8 mouse cellular contexts compared by ENCODE assay signal in genomic region chr8:84832034-84832717, GRCm38 (mm10). TPM values are rescaled to one million over a fixed set of nuclear protein-coding genes. Genes with fewer than 3 reads are reported as not detected.
DNase-seq lines count a peak whose midpoint lies in the region; ATAC-seq and TF ChIP-seq lines count a peak whose summit lies in the region.

No protein-coding gene starts in this region.

- H3K27ac ChIP-seq in ES-E14 (ENCODE audit: insufficient read depth, low read depth, low read length, poor library complexity, severe bottlenecking): peak overlapping the region; percentile 91
- peak overlapping the region; percentile 89 for H3K27ac ChIP-seq in forebrain, embryonic 16.5 days (ENCODE audit: low read length)
- peak overlapping the region; percentile 96 for H3K27ac ChIP-seq in lung, embryonic 14.5 days (ENCODE audit: low read depth)
- peak overlapping the region; percentile 96 for H3K27ac ChIP-seq in neural tube, embryonic 15.5 days (replicated peaks)

- 1% methylated on average over 59 of the region's 59 CpGs for WGBS in forebrain, embryonic 16.5 days
- WGBS in lung, embryonic 14.5 days: under 1% methylated on average over 59 of the region's 59 CpGs
- under 1% methylated on average over 59 of the region's 59 CpGs for WGBS in neural tube, embryonic 15.5 days

- H3K36me3 ChIP-seq in ES-E14 (ENCODE audit: control insufficient read depth, insufficient read depth, low read length, poor library complexity, severe bottlenecking): peaks cover 28% of the 10 kb centered on the region
- peaks cover 5% of the 10 kb centered on the region; the same call in 1 of the 2 replicates for H3K36me3 ChIP-seq in forebrain, embryonic 16.5 days (ENCODE audit: control insufficient read depth, insufficient read depth)
- peaks cover 40% of the 10 kb centered on the region for H3K36me3 ChIP-seq in lung, embryonic 14.5 days (ENCODE audit: insufficient read depth)
- peaks cover 33% of the 10 kb centered on the region for H3K36me3 ChIP-seq in neural tube, embryonic 15.5 days

- DNase-seq in ES-E14 (ENCODE audit: low read depth, low spot score): no peak
- peak; percentile 82 to 90 for DNase-seq in cerebellum, adult 18-20 months
- peak; percentile 56 for DNase-seq in heart, postnatal 25 days (ENCODE audit: low spot score)
- DNase-seq in layer of hippocampus, adult 18-20 months (ENCODE audit: low spot score in 2 of 2): peak; percentile 45 to 81
- peak; percentile 88 for DNase-seq in lung, embryonic 14.5 days
- DNase-seq in testis, postnatal 14 days (ENCODE audit: low spot score): peak; percentile 88

- H3K9me3 ChIP-seq in ES-E14 (ENCODE audit: control insufficient read depth, insufficient read depth, low read depth, low read length): no peaks in the 10 kb centered on the region
- H3K9me3 ChIP-seq in forebrain, embryonic 16.5 days (ENCODE audit: control insufficient read depth, low read length): no peaks in the 10 kb centered on the region
- H3K9me3 ChIP-seq in lung, embryonic 14.5 days (ENCODE audit: low read depth, low read length): no peaks in the 10 kb centered on the region
- no peaks in the 10 kb centered on the region for H3K9me3 ChIP-seq in neural tube, embryonic 15.5 days (replicated peaks)

- peak overlapping the region; percentile 80 for H3K4me3 ChIP-seq in ES-E14 (ENCODE audit: insufficient read depth in 1 of 2, low read depth in 1 of 2, low read length in 2 of 2, poor library complexity in 1 of 2, severe bottlenecking in 1 of 2)
- peak overlapping the region; percentile 69 for H3K4me3 ChIP-seq in forebrain, embryonic 16.5 days (replicated peaks; ENCODE audit: low read length)
- H3K4me3 ChIP-seq in lung, embryonic 14.5 days (ENCODE audit: low read depth, low read length): peak overlapping the region; percentile 95
- peak overlapping the region; percentile 90 for H3K4me3 ChIP-seq in neural tube, embryonic 15.5 days (replicated peaks)

- H3K4me2 ChIP-seq in forebrain, embryonic 16.5 days (ENCODE audit: low read length): peak overlapping the region; percentile 65
- H3K4me2 ChIP-seq in lung, embryonic 14.5 days: peak overlapping the region; percentile 67
- H3K4me2 ChIP-seq in neural tube, embryonic 15.5 days: peak overlapping the region; percentile 71

- ATAC-seq in forebrain, embryonic 16.5 days: peak; percentile 67
- ATAC-seq in lung, embryonic 14.5 days (ENCODE audit: insufficient read depth): peak; percentile 54
- peak; percentile 83 for ATAC-seq in neural tube, embryonic 15.5 days (ENCODE audit: low FRiP score)

- in situ Hi-C loops in ES-E14 (cut with MboI; ENCODE audit: low sequenced_read_pairs in 2 of 2, unreplicated experiment in 2 of 2): no loop called here

- TF ChIP-seq CTCF in lung, embryonic 14.5 days (IDR thresholded peaks at IDR 0.05; ENCODE audit: low read depth): no peak

- intact Hi-C loops in heart, postnatal 25 days (cut with DNase I): no loop called here

- no peaks in the 10 kb centered on the region for H3K27me3 ChIP-seq in forebrain, embryonic 16.5 days (replicated peaks; ENCODE audit: control insufficient read depth, insufficient read depth, low read length)
- H3K27me3 ChIP-seq in lung, embryonic 14.5 days (ENCODE audit: insufficient read depth, low read length): no peaks in the 10 kb centered on the region
- no peaks in the 10 kb centered on the region for H3K27me3 ChIP-seq in neural tube, embryonic 15.5 days (replicated peaks)

- peaks cover 0 to 4% of the 10 kb centered on the region in 2 experiments; a peak in 1 of 4 replicates for H3K4me1 ChIP-seq in ES-E14 (ENCODE audit: control insufficient read depth in 2 of 2, insufficient read depth in 2 of 2, low read length in 2 of 2, poor library complexity in 1 of 2)
- H3K4me1 ChIP-seq in forebrain, embryonic 16.5 days (replicated peaks; ENCODE audit: control insufficient read depth, insufficient read depth, low read length): peaks cover 34% of the 10 kb centered on the region
- H3K4me1 ChIP-seq in lung, embryonic 14.5 days (ENCODE audit: insufficient read depth): peaks cover 13% of the 10 kb centered on the region
- H3K4me1 ChIP-seq in neural tube, embryonic 15.5 days: peaks cover 39% of the 10 kb centered on the region

- peak overlapping the region; percentile 82 for H3K9ac ChIP-seq in ES-E14 (ENCODE audit: insufficient read depth, low read depth, low read length, poor library complexity, severe bottlenecking)
- H3K9ac ChIP-seq in forebrain, embryonic 16.5 days (replicated peaks; ENCODE audit: low read depth, low read length): peak overlapping the region; percentile 84
- peak overlapping the region; percentile 98 for H3K9ac ChIP-seq in lung, embryonic 14.5 days
- peak overlapping the region; percentile 94 for H3K9ac ChIP-seq in neural tube, embryonic 15.5 days (replicated peaks)

TF ChIP-seq in ES-E14, 5 proteins besides CTCF, POLR2A, EP300 and RAD21:
- TF ChIP-seq ZC3H11A (IDR thresholded peaks at IDR 0.05; ENCODE audit: borderline replicate concordance, low read depth, low read length): no peak
- peak; percentile 46; the same call in 1 of the 2 replicates for TF ChIP-seq HCFC1 (IDR thresholded peaks at IDR 0.05; ENCODE audit: borderline replicate concordance, insufficient read depth, low read length)

RNA-seq across cellular contexts. Expression of gene Gadd45gip1, which starts 0.9 kb away (rescaled TPM):
- total RNA-seq in ES-E14 (2012; rRNA removed): 24.7 and 30.8 TPM in 2 replicates
- 31.3 and 34.3 TPM in 2 replicates for polyA plus RNA-seq in forebrain, embryonic 16.5 days (2015; fragmentation: Nextera tagmentation; extraction: Ambion mirVana)
- total RNA-seq in heart, postnatal 25 days (2021): 10 to 100 TPM; 28.9 to 30.0 TPM
- total RNA-seq in layer of hippocampus, adult 18-20 months (2021): 10 to 100 TPM; 27.3 to 27.4 TPM
- 44.2 and 45.0 TPM in 2 replicates for polyA plus RNA-seq in lung, embryonic 14.5 days (2014; fragmentation: Nextera tagmentation; extraction: Ambion mirVana)
- 44.3 and 45.1 TPM in 2 replicates for polyA plus RNA-seq in neural tube, embryonic 15.5 days (2015; fragmentation: Nextera tagmentation; extraction: Ambion mirVana)

RNA-seq across cellular contexts. Expression of gene Rad23a, which starts 8.3 kb away (rescaled TPM):
- 76.7 and 76.8 TPM in 2 replicates for total RNA-seq in ES-E14 (2012; rRNA removed)
- polyA plus RNA-seq in forebrain, embryonic 16.5 days (2015; fragmentation: Nextera tagmentation; extraction: Ambion mirVana): 84.8 and 86.5 TPM in 2 replicates
- 10 to 100 TPM; 80.8 to 81.1 TPM for total RNA-seq in heart, postnatal 25 days (2021)
- total RNA-seq in layer of hippocampus, adult 18-20 months (2021): 10 to 100 TPM; 63.8 to 77.0 TPM
- polyA plus RNA-seq in lung, embryonic 14.5 days (2014; fragmentation: Nextera tagmentation; extraction: Ambion mirVana): 118 and 123 TPM in 2 replicates
- 71.3 and 98.0 TPM in 2 replicates for polyA plus RNA-seq in neural tube, embryonic 15.5 days (2015; fragmentation: Nextera tagmentation; extraction: Ambion mirVana)

RNA-seq across cellular contexts. Expression of gene Dand5, which starts 9.6 kb away (rescaled TPM):
- total RNA-seq in ES-E14 (2012; rRNA removed): 1.0 and 1.4 TPM in 2 replicates
- 8.2 and 8.7 TPM in 2 replicates for polyA plus RNA-seq in forebrain, embryonic 16.5 days (2015; fragmentation: Nextera tagmentation; extraction: Ambion mirVana)
- 10 to 100 TPM in 1 of 2 experiments, 1 to 10 TPM in 1; 9.6 to 10.3 TPM for total RNA-seq in heart, postnatal 25 days (2021)
- total RNA-seq in layer of hippocampus, adult 18-20 months (2021): 10 to 100 TPM; 10.7 to 10.9 TPM
- polyA plus RNA-seq in lung, embryonic 14.5 days (2014; fragmentation: Nextera tagmentation; extraction: Ambion mirVana): 4.5 and 4.6 TPM in 2 replicates
- polyA plus RNA-seq in neural tube, embryonic 15.5 days (2015; fragmentation: Nextera tagmentation; extraction: Ambion mirVana): 15.7 and 17.2 TPM in 2 replicates

RNA-seq across cellular contexts. Expression of gene Calr, which starts 14.6 kb away (rescaled TPM):
- 1,121 and 1,357 TPM in 2 replicates for total RNA-seq in ES-E14 (2012; rRNA removed)
- 610 and 631 TPM in 2 replicates for polyA plus RNA-seq in forebrain, embryonic 16.5 days (2015; fragmentation: Nextera tagmentation; extraction: Ambion mirVana)
- 100 to 1,000 TPM; 365 to 441 TPM for total RNA-seq in heart, postnatal 25 days (2021)
- 100 to 1,000 TPM; 506 to 521 TPM for total RNA-seq in layer of hippocampus, adult 18-20 months (2021)
- polyA plus RNA-seq in lung, embryonic 14.5 days (2014; fragmentation: Nextera tagmentation; extraction: Ambion mirVana): 886 and 920 TPM in 2 replicates
- polyA plus RNA-seq in neural tube, embryonic 15.5 days (2015; fragmentation: Nextera tagmentation; extraction: Ambion mirVana): 730 and 802 TPM in 2 replicates

RNA-seq across cellular contexts. Expression of gene Farsa, which starts 24.6 kb away (rescaled TPM):
- 123 and 137 TPM in 2 replicates for total RNA-seq in ES-E14 (2012; rRNA removed)
- polyA plus RNA-seq in forebrain, embryonic 16.5 days (2015; fragmentation: Nextera tagmentation; extraction: Ambion mirVana): 126 TPM in 2 replicates
- 10 to 100 TPM; 24.7 to 25.5 TPM for total RNA-seq in heart, postnatal 25 days (2021)
- total RNA-seq in layer of hippocampus, adult 18-20 months (2021): 10 to 100 TPM; 48.8 to 50.1 TPM
- 92.9 and 103 TPM in 2 replicates for polyA plus RNA-seq in lung, embryonic 14.5 days (2014; fragmentation: Nextera tagmentation; extraction: Ambion mirVana)
- polyA plus RNA-seq in neural tube, embryonic 15.5 days (2015; fragmentation: Nextera tagmentation; extraction: Ambion mirVana): 105 and 108 TPM in 2 replicates
